Mouse (Mus musculus) kidney, postnatal 36 days (tissue): ENCODE data around the gene 4930564D02Rik.

Experiments used
- DNase-seq, 2 experiments: peaks; one replicate each; pipeline ENCODE4 v3.0.0; 2021 to 2022; ENCODE audit warnings: mixed read lengths in 2 of 2

4930564D02Rik gene

GRCm38 (mm10) chr3:105066544-105066943 lies at the start of gene 4930564D02Rik:
Gene 4930564D02Rik (plus strand): TSS chr3:105066844.
- no peak for DNase-seq

- no peak for DNase-seq
These were observed 49.3 kb upstream of the 4930564D02Rik start for GRCm38 (mm10) chr3:105017314-105017713.

DNA sequence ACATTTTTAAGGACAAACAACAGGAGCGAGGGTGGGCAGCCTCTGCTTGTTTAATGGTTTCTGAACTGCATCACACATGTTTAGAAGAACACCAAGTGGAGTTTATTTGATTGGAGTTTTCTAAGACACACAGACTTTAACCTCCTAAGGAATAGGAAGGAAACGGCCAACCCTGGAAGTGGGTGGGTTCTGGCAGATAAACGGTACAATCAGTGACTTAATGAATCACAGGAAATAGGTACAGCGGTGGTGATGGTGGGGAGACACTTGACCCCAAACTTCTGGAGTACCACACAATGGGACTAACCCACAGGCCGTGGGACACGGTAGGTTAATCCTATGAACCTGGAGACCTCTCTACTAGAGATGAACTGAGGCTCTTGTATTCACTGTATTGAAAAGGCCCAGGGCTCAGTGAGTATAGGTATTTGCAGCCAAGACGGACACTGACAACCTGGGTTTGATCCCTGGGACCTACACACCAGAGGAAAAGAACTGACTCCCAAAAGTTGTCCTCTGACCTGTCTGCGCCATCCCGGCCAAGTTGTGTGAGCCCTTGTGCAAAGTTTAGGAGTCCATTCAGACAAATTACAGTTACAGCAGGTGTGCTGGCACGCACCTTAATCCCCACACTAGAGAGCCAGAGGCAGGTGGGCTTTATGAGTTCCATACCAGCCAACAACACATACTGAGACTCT lies 48.4 kb upstream of the 4930564D02Rik start:
- peak; percentile 41 to 65 for DNase-seq

GRCm38 (mm10) chr3:105018783-105019105 lies 47.9 kb upstream of the 4930564D02Rik start:
- DNase-seq = no peak

GRCm38 (mm10) chr3:105019826-105020692 lies 46.6 kb upstream of the 4930564D02Rik start:
- DNase-seq = peak; percentile 36 to 77

GRCm38 (mm10) chr3:105023371-105024005 lies 43.2 kb upstream of the 4930564D02Rik start:
- DNase-seq = no peak

- DNase-seq = peak in 1 of 2 experiments; percentile 31
These were observed 30.3 kb upstream of the 4930564D02Rik start for GRCm38 (mm10) chr3:105036281-105036847.

DNA sequence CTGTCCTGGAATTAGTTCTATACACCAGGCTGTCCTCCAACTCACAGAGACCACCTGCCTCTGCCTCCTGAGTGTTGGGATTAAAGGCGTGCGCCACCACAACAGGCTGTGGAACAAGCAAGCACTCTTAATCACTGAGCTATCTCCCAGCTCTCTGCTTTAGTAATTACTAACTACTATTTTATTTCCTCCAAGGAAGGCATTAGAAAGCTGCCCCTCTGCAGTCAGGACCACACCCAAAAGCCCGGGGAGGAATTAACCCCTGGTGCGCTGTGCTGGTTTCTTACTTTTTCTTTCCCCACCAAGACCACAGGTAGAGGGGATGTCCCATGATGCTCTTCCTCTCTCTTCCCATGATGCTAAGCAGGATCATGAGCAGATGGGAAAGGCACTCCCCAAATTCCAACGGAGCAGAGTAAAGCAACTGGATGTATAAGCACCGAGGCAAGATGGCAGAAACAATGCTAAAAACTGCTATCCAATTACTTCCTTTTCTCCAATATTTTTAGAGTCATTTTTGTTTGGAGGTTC lies 29.3 kb upstream of the 4930564D02Rik start:
- no peak for DNase-seq

GRCm38 (mm10) chr3:105040002-105040401 lies 26.6 kb upstream of the 4930564D02Rik start:
- DNase-seq = no peak

GRCm38 (mm10) chr3:105040983-105041625 lies 25.5 kb upstream of the 4930564D02Rik start:
- DNase-seq = no peak

DNA sequence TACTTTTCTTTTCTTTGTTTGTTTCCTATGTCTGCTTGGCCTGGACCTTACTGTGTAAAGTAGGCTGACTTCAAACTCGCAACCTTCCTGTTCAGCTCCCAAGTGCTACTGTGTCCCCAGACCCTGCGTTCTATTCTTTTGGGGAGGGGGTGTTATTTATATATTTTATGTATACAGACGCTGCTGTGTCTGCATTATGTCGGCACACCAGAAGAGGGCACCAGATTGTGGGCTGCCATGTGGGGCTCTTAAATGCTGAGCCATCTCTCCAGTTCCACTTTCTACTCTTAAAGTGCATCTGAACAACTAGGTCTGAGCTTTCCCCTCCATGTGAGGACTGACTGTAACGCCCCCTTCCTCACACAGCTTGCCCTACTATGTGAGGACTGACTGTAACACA lies 22.9 kb upstream of the 4930564D02Rik start:
- DNase-seq = no peak

DNA sequence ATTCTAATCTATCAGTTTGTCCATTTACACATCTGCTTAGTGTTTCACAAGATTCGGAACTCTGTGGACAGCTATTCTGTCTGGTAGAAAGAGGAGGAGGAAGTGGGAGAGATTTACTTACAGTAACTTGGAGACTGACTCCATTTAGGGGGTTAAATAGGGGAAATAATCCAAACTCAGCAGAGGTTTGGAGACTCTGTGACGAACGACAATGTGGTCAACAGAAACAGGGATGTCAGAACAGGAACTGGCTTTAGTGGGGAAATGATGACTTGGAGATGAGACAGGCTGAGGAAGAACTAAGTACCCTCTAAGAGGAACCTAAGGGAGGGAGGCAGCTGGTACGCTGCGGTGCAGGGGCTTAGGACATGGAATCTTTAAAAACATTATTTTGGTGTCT lies 19.8 kb upstream of the 4930564D02Rik start:
- DNase-seq = no peak

DNA sequence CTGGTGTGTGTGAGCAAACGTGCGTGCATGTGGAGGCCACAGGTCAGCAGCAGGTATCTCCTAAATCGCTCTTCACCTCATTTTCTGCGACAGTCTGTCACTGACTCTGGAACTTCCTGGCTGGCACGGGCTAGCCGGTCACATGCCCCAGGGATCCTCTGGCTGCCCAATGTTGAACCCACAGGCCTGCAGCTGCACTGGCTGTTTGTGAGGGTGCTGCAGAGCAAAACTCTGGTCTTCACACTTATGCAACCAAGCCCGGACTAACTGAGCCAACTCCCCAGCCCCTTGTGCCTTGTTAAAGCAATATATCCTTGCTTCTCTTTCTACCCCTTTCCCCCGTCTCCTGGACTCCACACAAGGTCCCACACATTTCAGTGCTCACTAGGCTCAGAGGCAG lies 19.0 kb upstream of the 4930564D02Rik start:
- peak; percentile 86 to 88 for DNase-seq

- DNase-seq = no peak
These were observed 16.8 kb upstream of the 4930564D02Rik start for GRCm38 (mm10) chr3:105049848-105050247.

- no peak for DNase-seq
These were observed 15.5 kb upstream of the 4930564D02Rik start for GRCm38 (mm10) chr3:105051103-105051502.

DNA sequence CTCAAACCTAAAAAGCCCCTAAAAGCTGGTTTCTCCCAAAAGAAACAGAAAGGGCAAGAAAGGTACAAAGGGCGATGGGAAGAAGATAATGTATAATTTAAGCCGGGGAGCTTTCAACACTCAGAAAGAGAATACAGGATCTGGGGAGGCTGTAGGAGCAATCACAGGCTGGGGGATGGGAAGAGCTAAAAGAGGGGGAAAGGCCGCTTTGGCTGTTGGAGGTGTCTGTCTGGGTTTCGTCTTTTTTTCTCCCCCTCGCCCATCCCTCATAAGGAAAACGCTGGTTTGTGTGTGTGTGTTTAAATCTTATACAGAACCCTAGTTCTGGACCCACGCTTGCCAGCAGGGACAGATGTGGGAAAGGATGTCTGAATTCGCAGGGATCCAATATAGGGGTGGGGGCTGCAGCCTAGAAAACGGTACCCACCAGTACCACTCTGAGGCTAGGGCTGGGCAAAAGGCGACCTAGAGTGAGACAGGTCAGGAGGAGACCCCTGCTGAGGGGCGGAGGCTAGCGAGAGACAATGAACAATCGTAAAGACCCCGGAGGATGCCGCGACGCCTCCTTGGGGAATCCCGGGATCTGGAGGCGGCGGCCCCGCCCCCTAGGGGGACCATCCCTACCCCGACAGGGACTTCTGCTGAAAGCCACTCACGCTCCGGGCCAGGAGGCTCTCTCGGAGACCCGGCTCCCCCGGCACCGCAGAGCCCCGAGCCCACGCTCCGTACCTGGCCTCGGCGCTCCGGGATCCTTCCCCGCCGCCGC lies 14.3 kb upstream of the 4930564D02Rik start:
- no peak for DNase-seq

- peak; percentile 99 for DNase-seq
These were observed 13.5 kb upstream of the 4930564D02Rik start, which contains the start of gene Cttnbp2nl for GRCm38 (mm10) chr3:105052937-105053697. Gene Cttnbp2nl (minus strand): TSS chr3:105053146.

GRCm38 (mm10) chr3:105053698-105054001 lies 13.0 kb upstream of the 4930564D02Rik start:
- DNase-seq = no peak

- DNase-seq = peak; percentile 65 to 89
These were observed 11.7 kb upstream of the 4930564D02Rik start for GRCm38 (mm10) chr3:105054952-105055351.

DNA sequence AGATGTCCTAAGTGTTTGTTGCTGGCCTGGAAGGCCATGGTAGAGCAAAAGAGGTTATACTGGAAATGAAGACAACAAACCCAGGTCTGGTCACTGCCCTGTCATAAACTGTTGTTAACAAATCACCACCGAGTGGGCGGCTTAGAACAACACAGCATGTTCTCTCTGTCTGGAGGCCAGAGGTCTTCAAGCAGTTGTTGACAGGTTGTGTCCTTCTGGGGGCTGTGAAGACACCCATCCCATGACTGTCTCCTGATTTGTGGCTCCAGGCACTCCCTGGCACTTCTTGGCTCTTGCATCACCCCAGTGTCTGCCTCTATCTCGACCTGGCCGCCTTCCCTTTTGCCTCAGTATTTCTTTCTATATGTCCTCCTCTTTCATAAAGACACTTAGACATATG lies 11.0 kb upstream of the 4930564D02Rik start:
- no peak for DNase-seq
